Mouse (Mus musculus) CH12.LX (cell line): ENCODE results near the gene Slc6a18.

Experiments
- BHLHE40 ChIP-seq: IDR thresholded peaks from 2 replicates; pipeline ENCODE4 v1.6.1; 2011; ENCODE audit warnings: mild to moderate bottlenecking, low read depth, low read length, improper control_type of control experiment
- CTCF ChIP-seq, 2 experiments: IDR thresholded peaks in 1 of 2; conservative IDR thresholded peaks in 1 of 2; 2 replicates each; pipeline ENCODE4 v1.5.1; 2011 to 2012; ENCODE audit warnings: low read depth in 2 of 2, low read length in 2 of 2, improper control_type of control experiment in 1 of 2, inconsistent platforms in 1 of 2, mild to moderate bottlenecking in 1 of 2, moderate library complexity in 1 of 2
- EP300 ChIP-seq: IDR thresholded peaks from 2 replicates; pipeline ENCODE4 v1.6.1; 2011; ENCODE audit warnings: low read length, improper control_type of control experiment
- GABPA ChIP-seq: IDR thresholded peaks from 2 replicates; pipeline ENCODE4 v1.6.1; 2012; ENCODE audit warnings: low read depth, low read length, improper control_type of control experiment, inconsistent platforms; ENCODE audit not compliant: insufficient replicate concordance
- JUND ChIP-seq: conservative IDR thresholded peaks from 2 replicates; pipeline ENCODE4 v1.6.1; 2011; ENCODE audit warnings: low read depth, low read length, improper control_type of control experiment
- MAX ChIP-seq: IDR thresholded peaks from 2 replicates; pipeline ENCODE4 v1.6.1; 2011; ENCODE audit warnings: low read length, improper control_type of control experiment
- POLR2A ChIP-seq: IDR thresholded peaks from 2 replicates; pipeline ENCODE4 v1.6.1; 2011; ENCODE audit warnings: low read depth, mild to moderate bottlenecking, improper control_type of control experiment, low read length
- ZC3H11A ChIP-seq: IDR thresholded peaks from 2 replicates; pipeline ENCODE4 v1.6.1; 2012; ENCODE audit warnings: low read depth, mild to moderate bottlenecking, inconsistent platforms, low read length, improper control_type of control experiment
- ZKSCAN1 ChIP-seq: IDR thresholded peaks from 2 replicates; pipeline ENCODE4 v1.6.1; 2012; ENCODE audit warnings: low read depth, inconsistent platforms, low read length, improper control_type of control experiment, borderline replicate concordance
- ZNF384 ChIP-seq: IDR thresholded peaks from 2 replicates; pipeline ENCODE4 v1.6.1; 2012; ENCODE audit warnings: low read depth, low read length, improper control_type of control experiment, inconsistent platforms

DNA sequence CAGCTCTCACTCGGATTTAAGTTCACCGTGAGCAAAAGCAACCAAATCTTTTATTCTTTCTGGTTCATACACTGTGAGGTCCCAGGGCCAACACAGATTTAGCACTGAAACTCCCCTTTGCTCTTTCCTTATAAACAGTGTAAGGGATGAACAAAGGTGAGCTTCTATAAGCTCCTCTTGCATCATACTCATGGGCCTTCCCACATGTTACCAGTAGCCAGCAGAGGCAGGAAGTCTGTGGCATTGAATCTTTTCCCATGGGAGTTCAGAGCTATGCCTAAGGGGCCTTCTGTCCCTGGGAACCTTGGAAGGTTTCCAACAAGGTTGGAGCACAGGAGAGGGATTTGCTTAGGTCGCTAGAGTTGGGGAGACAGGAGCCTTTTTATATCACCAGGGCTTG, 34.4 kb upstream of the Slc6a18 start:
- no peak for TF ChIP-seq CTCF (conservative IDR thresholded peaks at IDR 0.05 in 1 of 2, IDR thresholded peaks at IDR 0.05 in 1 of 2; ENCODE audit: low read depth in 2 of 2, low read length in 2 of 2)
- TF ChIP-seq JUND, result no peak
- no peak for TF ChIP-seq BHLHE40
- no peak for TF ChIP-seq ZNF384
- no peak for TF ChIP-seq MAX
- no peak for TF ChIP-seq ZC3H11A
- no peak for TF ChIP-seq EP300
- no peak for TF ChIP-seq POLR2A
- no peak for TF ChIP-seq ZKSCAN1
- no peak for TF ChIP-seq GABPA
